In the genomic region with DNA sequence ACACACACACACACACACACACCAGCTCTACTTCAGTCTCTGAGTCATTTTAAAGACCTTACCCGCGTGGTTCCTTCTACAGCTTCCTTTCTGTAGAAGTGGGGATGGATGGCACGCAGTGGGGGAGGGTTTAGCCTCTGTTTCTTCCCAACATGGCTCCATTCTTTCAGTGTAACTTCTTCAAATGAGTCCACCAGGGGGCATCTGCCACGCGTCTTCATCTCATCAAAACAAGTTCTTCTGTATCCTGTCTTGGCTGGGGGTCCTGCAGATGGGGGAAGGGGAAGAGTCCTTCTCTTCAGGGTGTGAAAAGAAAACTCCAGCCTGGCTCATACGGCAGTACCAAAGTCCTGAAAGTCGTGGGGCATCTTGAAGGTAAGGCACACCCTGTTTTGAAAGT, we compare ENCODE assay signal across 1 mouse cellular context.
TF ChIP-seq lines count a peak whose summit lies in the region.

No protein-coding gene starts in this region.

TF ChIP-seq in MEL, 35 proteins besides CTCF, POLR2A, EP300 and RAD21:
- TF ChIP-seq TBP (IDR thresholded peaks at IDR 0.05; ENCODE audit: low read depth, low read length) (no peak), HCFC1 (IDR thresholded peaks at IDR 0.05; ENCODE audit: low read depth, low read length) (no peak), TAL1 (IDR thresholded peaks at IDR 0.05; ENCODE audit: low read length) (no peak), USF1 (IDR thresholded peaks at IDR 0.05; ENCODE audit: low read depth, low read length) (no peak), RCOR1 (IDR thresholded peaks at IDR 0.05; ENCODE audit: low read depth, low read length) (no peak), KAT2A (conservative IDR thresholded peaks at IDR 0.05; ENCODE audit: low read depth, low read length) (no peak), POLR2AphosphoS2 (IDR thresholded peaks at IDR 0.05; ENCODE audit: low read length) (no peak), MYC (IDR thresholded peaks at IDR 0.05; ENCODE audit: low read depth, low read length) (no peak), MXI1 (IDR thresholded peaks at IDR 0.05; ENCODE audit: low read depth, low read length) (no peak), ETS1 (IDR thresholded peaks at IDR 0.05; ENCODE audit: low read depth, low read length) (no peak), CHD1 (IDR thresholded peaks at IDR 0.05; ENCODE audit: low read depth, low read length) (no peak), POLR2AphosphoS5 (IDR thresholded peaks at IDR 0.05; ENCODE audit: borderline replicate concordance, low read depth, low read length) (no peak), MAFK (IDR thresholded peaks at IDR 0.05; ENCODE audit: borderline replicate concordance, low read depth, low read length) (no peak), NRF1 (IDR thresholded peaks at IDR 0.05; ENCODE audit: insufficient read depth, low read depth, low read length, poor library complexity, severe bottlenecking) (no peak), BHLHE40 (IDR thresholded peaks at IDR 0.05; ENCODE audit: borderline replicate concordance, low read depth, low read length) (no peak), MYB (IDR thresholded peaks at IDR 0.05; ENCODE audit: low read depth, low read length) (no peak), E2F4 (IDR thresholded peaks at IDR 0.05; ENCODE audit: borderline replicate concordance, low read depth, low read length) (no peak)
TF ChIP-seq in MEL: peak in this region for 0.
